Comparison of ENCODE assay signal across 11 mouse cellular contexts in genomic region chr5:107236975-107237374, GRCm38 (mm10). TPM values are rescaled to one million over a fixed set of nuclear protein-coding genes. Genes with fewer than 3 reads are reported as not detected.
DNase-seq lines count a peak whose midpoint lies in the region; ATAC-seq and TF ChIP-seq lines count a peak whose summit lies in the region.
"Had no signal": no experiment of that assay in that cellular context is flagged by ENCODE, and none has a peak within 500 bp of the region (broad histone marks: within the 10 kb centered on the region; RNA-seq: fewer than 3 reads in every experiment).

No protein-coding gene starts in this region.

- H3K36me3 ChIP-seq in hindbrain, embryonic 10.5 days, result no peaks in the 10 kb centered on the region
- H3K36me3 ChIP-seq in hindbrain, embryonic 13.5 days, result no peaks in the 10 kb centered on the region
- no peaks in the 10 kb centered on the region for H3K36me3 ChIP-seq in embryonic facial prominence, embryonic 14.5 days (ENCODE audit: control insufficient read depth, insufficient read depth, low read length)
- H3K36me3 ChIP-seq in liver, postnatal 0 days (replicated peaks; ENCODE audit: insufficient read depth, low read length), result no peaks in the 10 kb centered on the region
- no peaks in the 10 kb centered on the region for H3K36me3 ChIP-seq in forebrain, embryonic 11.5 days (ENCODE audit: control insufficient read depth, insufficient read depth, low read length)
- H3K36me3 ChIP-seq: hindbrain, embryonic 12.5 days had no signal

- ATAC-seq in hindbrain, embryonic 13.5 days (ENCODE audit: low FRiP score), result no peak
- ATAC-seq in embryonic facial prominence, embryonic 14.5 days (ENCODE audit: low read depth), result no peak; the same call in 1 of the 2 replicates
- peak; percentile 53 for ATAC-seq in liver, postnatal 0 days
- no peak for ATAC-seq in forebrain, embryonic 11.5 days (replicated peaks; ENCODE audit: low FRiP score)

- no peak overlapping the region for H3K4me3 ChIP-seq in hindbrain, embryonic 10.5 days
- no peak overlapping the region for H3K4me3 ChIP-seq in hindbrain, embryonic 13.5 days
- H3K4me3 ChIP-seq in embryonic facial prominence, embryonic 14.5 days (ENCODE audit: low read depth, low read length), result no peak overlapping the region
- no peak overlapping the region for H3K4me3 ChIP-seq in liver, postnatal 0 days (ENCODE audit: low read depth, low read length)
- H3K4me3 ChIP-seq in forebrain, embryonic 11.5 days (ENCODE audit: low read depth, low read length), result no peak overlapping the region
- H3K4me3 ChIP-seq: hindbrain, embryonic 12.5 days had no signal

- 67% methylated on average over 6 of the region's 6 CpGs for WGBS in hindbrain, embryonic 10.5 days
- 71% methylated on average over 6 of the region's 6 CpGs for WGBS in hindbrain, embryonic 13.5 days
- 63% methylated on average over 6 of the region's 6 CpGs for WGBS in embryonic facial prominence, embryonic 14.5 days
- 14% methylated on average over 6 of the region's 6 CpGs for WGBS in liver, postnatal 0 days (ENCODE audit: insufficient replicate concordance)
- WGBS in forebrain, embryonic 11.5 days, result 75% methylated on average over 6 of the region's 6 CpGs

- TF ChIP-seq EP300 in liver, postnatal 0 days (IDR thresholded peaks at IDR 0.05; ENCODE audit: low read depth), result peak; percentile 90

- no peaks in the 10 kb centered on the region for H3K27me3 ChIP-seq in hindbrain, embryonic 10.5 days (ENCODE audit: insufficient read depth, poor library complexity, severe bottlenecking)
- H3K27me3 ChIP-seq in hindbrain, embryonic 13.5 days, result peaks cover 15% of the 10 kb centered on the region
- H3K27me3 ChIP-seq in embryonic facial prominence, embryonic 14.5 days (replicated peaks; ENCODE audit: control insufficient read depth, insufficient read depth, low read length), result no peaks in the 10 kb centered on the region
- no peaks in the 10 kb centered on the region for H3K27me3 ChIP-seq in liver, postnatal 0 days (ENCODE audit: insufficient read depth, low read length)
- no peaks in the 10 kb centered on the region; the same call in 1 of the 2 replicates for H3K27me3 ChIP-seq in forebrain, embryonic 11.5 days (ENCODE audit: control insufficient read depth, insufficient read depth, low read length)
- H3K27me3 ChIP-seq: hindbrain, embryonic 12.5 days had no signal

- no peak for TF ChIP-seq CTCF in liver, postnatal 0 days (IDR thresholded peaks at IDR 0.05; ENCODE audit: low read depth)

- no peaks in the 10 kb centered on the region for H3K9me3 ChIP-seq in hindbrain, embryonic 10.5 days
- no peaks in the 10 kb centered on the region for H3K9me3 ChIP-seq in hindbrain, embryonic 13.5 days
- H3K9me3 ChIP-seq in embryonic facial prominence, embryonic 14.5 days (ENCODE audit: control insufficient read depth, low read length), result no peaks in the 10 kb centered on the region
- H3K9me3 ChIP-seq in liver, postnatal 0 days (ENCODE audit: low read length), result no peaks in the 10 kb centered on the region
- H3K9me3 ChIP-seq in forebrain, embryonic 11.5 days (ENCODE audit: control insufficient read depth, low read length), result no peaks in the 10 kb centered on the region
- H3K9me3 ChIP-seq: hindbrain, embryonic 12.5 days had no signal

- DNase-seq in hindbrain, embryonic 10.5 days (ENCODE audit: low spot score), result peak; percentile 23
- DNase-seq in embryonic facial prominence, embryonic 14.5 days (ENCODE audit: low spot score), result no peak
- peak; percentile 45 for DNase-seq in kidney, postnatal 14 days
- peak; percentile 43 for DNase-seq in liver, postnatal 0 days
- no peak for DNase-seq in forebrain, embryonic 11.5 days (ENCODE audit: low spot score)
- DNase-seq in urinary bladder, adult 2 months (ENCODE audit: low spot score), result no peak
- DNase-seq in gastrocnemius, postnatal 4 days (ENCODE audit: low spot score in 2 of 2), result no peak
- DNase-seq: layer of hippocampus, postnatal 36 days; lung, postnatal 10 days had no signal

- peak overlapping the region; percentile 65 for H3K27ac ChIP-seq in hindbrain, embryonic 10.5 days
- H3K27ac ChIP-seq in hindbrain, embryonic 13.5 days, result no peak overlapping the region
- peak overlapping the region; percentile 1; the same call in 1 of the 2 replicates for H3K27ac ChIP-seq in embryonic facial prominence, embryonic 14.5 days (replicated peaks; ENCODE audit: low read depth, low read length)
- peak overlapping the region; percentile 53 for H3K27ac ChIP-seq in liver, postnatal 0 days (ENCODE audit: low read depth)
- no peak overlapping the region for H3K27ac ChIP-seq in forebrain, embryonic 11.5 days (ENCODE audit: low read depth, low read length)
- H3K27ac ChIP-seq: hindbrain, embryonic 12.5 days had no signal

- peaks cover 56% of the 10 kb centered on the region for H3K4me1 ChIP-seq in hindbrain, embryonic 10.5 days (replicated peaks)
- peaks cover 12% of the 10 kb centered on the region for H3K4me1 ChIP-seq in hindbrain, embryonic 13.5 days (replicated peaks)
- peaks cover 50% of the 10 kb centered on the region for H3K4me1 ChIP-seq in embryonic facial prominence, embryonic 14.5 days (ENCODE audit: control insufficient read depth, insufficient read depth, low read length)
- H3K4me1 ChIP-seq in liver, postnatal 0 days (ENCODE audit: insufficient read depth), result peaks cover 49% of the 10 kb centered on the region
- H3K4me1 ChIP-seq in forebrain, embryonic 11.5 days (replicated peaks; ENCODE audit: control insufficient read depth, insufficient read depth, low read length), result no peaks in the 10 kb centered on the region

- H3K9ac ChIP-seq in hindbrain, embryonic 13.5 days, result no peak overlapping the region
- no peak overlapping the region for H3K9ac ChIP-seq in embryonic facial prominence, embryonic 14.5 days (ENCODE audit: low read depth, low read length)
- H3K9ac ChIP-seq in liver, postnatal 0 days (replicated peaks), result 0 out of 2 replicates have a peak overlapping the region, but pooled peaks have one; percentile 4
- H3K9ac ChIP-seq in forebrain, embryonic 11.5 days (ENCODE audit: low read length), result no peak overlapping the region
- H3K9ac ChIP-seq: hindbrain, embryonic 12.5 days had no signal

- no peak overlapping the region for H3K4me2 ChIP-seq in hindbrain, embryonic 13.5 days
- H3K4me2 ChIP-seq in embryonic facial prominence, embryonic 14.5 days (ENCODE audit: low read depth, low read length), result no peak overlapping the region
- H3K4me2 ChIP-seq in liver, postnatal 0 days (ENCODE audit: low read depth, low read length), result no peak overlapping the region
- no peak overlapping the region for H3K4me2 ChIP-seq in forebrain, embryonic 11.5 days (ENCODE audit: low read depth, low read length, severe bottlenecking)
- H3K4me2 ChIP-seq: hindbrain, embryonic 12.5 days had no signal

RNA-seq across cellular contexts. Expression of gene Tgfbr3, which starts 52.5 kb away (rescaled TPM):
- 8.3 and 11.1 TPM in 2 replicates for polyA plus RNA-seq in hindbrain, embryonic 10.5 days (2016; fragmentation: Nextera tagmentation; extraction: Ambion mirVana)
- polyA plus RNA-seq in hindbrain, embryonic 13.5 days (2015; fragmentation: Nextera tagmentation; extraction: Ambion mirVana), result 4.9 and 6.1 TPM in 2 replicates
- 35.6 and 36.5 TPM in 2 replicates for polyA plus RNA-seq in embryonic facial prominence, embryonic 14.5 days (2014; fragmentation: Nextera tagmentation; extraction: Ambion mirVana)
- polyA plus RNA-seq in liver, postnatal 0 days (2015; fragmentation: Nextera tagmentation; extraction: Ambion mirVana), result 3.8 and 4.4 TPM in 2 replicates
- 6.9 and 7.6 TPM in 2 replicates for polyA plus RNA-seq in forebrain, embryonic 11.5 days (2014; fragmentation: Nextera tagmentation; extraction: Ambion mirVana)
- 42.5 and 61.3 TPM in 2 replicates for polyA plus RNA-seq in urinary bladder, adult 2 months (2012; rRNA removed)
- 10 to 100 TPM; 57.1 to 57.3 TPM for total RNA-seq in gastrocnemius, postnatal 4 days (2021)

Comparison
In these comparisons a context has a peak if more than half of its experiments do, and no peak if none do; other contexts are left out.
1. H3K27ac ChIP-seq: peak in hindbrain, embryonic 10.5 days (single experiment), embryonic facial prominence, embryonic 14.5 days (single experiment) and liver, postnatal 0 days (single experiment); none in hindbrain, embryonic 13.5 days (single experiment) and forebrain, embryonic 11.5 days (single experiment).
2. DNase-seq: peak in hindbrain, embryonic 10.5 days (single experiment), kidney, postnatal 14 days (single experiment) and liver, postnatal 0 days (single experiment); none in embryonic facial prominence, embryonic 14.5 days (single experiment), forebrain, embryonic 11.5 days (single experiment), urinary bladder, adult 2 months (single experiment) and gastrocnemius, postnatal 4 days (0 of 2).